Comparison of ENCODE assay signal across 13 mouse cellular contexts in genomic region chr9:40442784-40443183, GRCm38 (mm10).
"Had no signal": no experiment of that assay in that cellular context is flagged by ENCODE, and none has a peak within 500 bp of the region (broad histone marks: within the 10 kb centered on the region; RNA-seq: fewer than 3 reads in every experiment).

No protein-coding gene starts in this region.

- H3K27me3 ChIP-seq: liver, embryonic 13.5 days; midbrain, embryonic 13.5 days; neural tube, embryonic 13.5 days had no signal

- H3K4me2 ChIP-seq: liver, embryonic 13.5 days; midbrain, embryonic 13.5 days; neural tube, embryonic 13.5 days had no signal

- H3K4me1 ChIP-seq: liver, embryonic 13.5 days had no signal

- H3K9me3 ChIP-seq: liver, embryonic 13.5 days; midbrain, embryonic 13.5 days; neural tube, embryonic 13.5 days had no signal

- H3K4me3 ChIP-seq: left cerebral cortex, adult 2 months; liver, embryonic 13.5 days; midbrain, embryonic 13.5 days; myocyte; neural tube, embryonic 13.5 days had no signal

- H3K27ac ChIP-seq: left cerebral cortex, adult 2 months; liver, embryonic 13.5 days; midbrain, embryonic 13.5 days; neural tube, embryonic 13.5 days had no signal

- ATAC-seq: intestine, postnatal 0 days; midbrain, embryonic 13.5 days; midbrain, embryonic 16.5 days had no signal

- H3K9ac ChIP-seq: liver, embryonic 13.5 days; midbrain, embryonic 13.5 days; neural tube, embryonic 13.5 days had no signal

- H3K36me3 ChIP-seq: liver, embryonic 13.5 days; midbrain, embryonic 13.5 days; neural tube, embryonic 13.5 days had no signal

- DNase-seq: layer of hippocampus, postnatal 36 days; liver, embryonic 13.5 days; lung, adult 2 months; lung, postnatal 14 days; lung, postnatal 4 days; thymus, adult 18-20 months; thymus, postnatal 36 days had no signal
